Mouse (Mus musculus) myocyte (in vitro differentiated cells): ENCODE data around the gene Tceanc2. TPM values are rescaled to one million over a fixed set of nuclear protein-coding genes. Genes with fewer than 3 reads are reported as not detected.

Experiments used
- H3K27me3 ChIP-seq: one replicate; pipeline ENCODE4 v1.6.1; 2011; ENCODE audit not compliant: control insufficient read depth, insufficient read depth, insufficient read length
- H3K36me3 ChIP-seq: one replicate; pipeline ENCODE4 v1.6.1; 2011; ENCODE audit not compliant: control insufficient read depth, insufficient read depth
- H3K4me2 ChIP-seq: one replicate; pipeline ENCODE4 v1.6.1; 2011; ENCODE audit warnings: low read depth, control low read depth
- H3K4me3 ChIP-seq: one replicate; pipeline ENCODE4 v1.5.1; 2011; ENCODE audit warnings: mild to moderate bottlenecking, control low read depth, moderate library complexity
- H3K79me2 ChIP-seq: one replicate; pipeline ENCODE4 v1.6.1; 2011; ENCODE audit not compliant: control insufficient read depth, insufficient read depth
- H3ac ChIP-seq: one replicate; pipeline ENCODE4 v1.6.1; 2011; ENCODE audit not compliant: control insufficient read depth, insufficient read length
- CEBPB ChIP-seq: IDR thresholded peaks from 2 replicates; pipeline ENCODE4 v1.6.1; 2011; ENCODE audit warnings: mild to moderate bottlenecking, moderate library complexity; ENCODE audit not compliant: poor library complexity, insufficient read depth, severe bottlenecking
- E2F4 ChIP-seq: IDR thresholded peaks from one replicate; pipeline ENCODE4 v1.6.1; 2011; ENCODE audit warnings: mild to moderate bottlenecking, control low read depth, moderate library complexity; ENCODE audit not compliant: insufficient read depth
- MAX ChIP-seq: IDR thresholded peaks from one replicate; pipeline ENCODE4 v1.6.1; 2011; ENCODE audit warnings: low read depth, mild to moderate bottlenecking, control low read depth
- MYOD1 ChIP-seq, 3 experiments: IDR thresholded peaks; one replicate each; pipeline ENCODE4 v1.6.1; 2011; ENCODE audit warnings: control low read depth in 2 of 3, low read depth in 2 of 3, mild to moderate bottlenecking in 2 of 3, moderate library complexity in 1 of 3; ENCODE audit not compliant: insufficient read length in 2 of 3, control insufficient read depth in 1 of 3
- MYOG ChIP-seq, 3 experiments: IDR thresholded peaks; one replicate each; pipeline ENCODE4 v1.6.1; 2011; ENCODE audit warnings: control low read depth in 2 of 3, low read depth in 2 of 3, mild to moderate bottlenecking in 2 of 3; ENCODE audit not compliant: insufficient read length in 2 of 3, control insufficient read depth in 1 of 3, insufficient read depth in 1 of 3
- POLR2A ChIP-seq: IDR thresholded peaks from one replicate; pipeline ENCODE4 v1.6.1; 2011; ENCODE audit warnings: low read depth, mild to moderate bottlenecking, control low read depth, moderate library complexity; ENCODE audit not compliant: insufficient read length
- POLR2AphosphoS2 ChIP-seq: IDR thresholded peaks from one replicate; pipeline ENCODE4 v1.6.1; 2011; ENCODE audit warnings: low read depth, control low read depth; ENCODE audit not compliant: insufficient read length
- REST ChIP-seq: IDR thresholded peaks from one replicate; pipeline ENCODE4 v1.6.1; 2011; ENCODE audit warnings: mild to moderate bottlenecking, control low read depth, moderate library complexity; ENCODE audit not compliant: insufficient read depth, insufficient read length
- SRF ChIP-seq: IDR thresholded peaks from one replicate; pipeline ENCODE4 v1.6.1; 2011; ENCODE audit warnings: low read depth; ENCODE audit not compliant: control insufficient read depth, insufficient read length
- TCF12 ChIP-seq: IDR thresholded peaks from one replicate; pipeline ENCODE4 v1.6.1; 2011; ENCODE audit warnings: mild to moderate bottlenecking, control low read depth; ENCODE audit not compliant: poor library complexity, insufficient read depth, severe bottlenecking
- TCF3 ChIP-seq: IDR thresholded peaks from one replicate; pipeline ENCODE4 v1.6.1; 2011; ENCODE audit warnings: low read depth, control low read depth; ENCODE audit not compliant: insufficient read length
- USF1 ChIP-seq: IDR thresholded peaks from one replicate; pipeline ENCODE4 v1.6.1; 2011; ENCODE audit warnings: low read depth, mild to moderate bottlenecking, control low read depth, moderate library complexity
- polyA plus RNA-seq: library from polyadenylated mRNA; unstranded; fragments of >200 nt; fragmentation: generic; extraction: Trizol; gene quantifications from one replicate; pipeline ENCODE4 v1.2.1, GENCODE M21; 2012; ENCODE audit warnings: missing spikeins

Tceanc2 gene
- polyA plus RNA-seq, 1 experiment, result 20.7 TPM

DNA sequence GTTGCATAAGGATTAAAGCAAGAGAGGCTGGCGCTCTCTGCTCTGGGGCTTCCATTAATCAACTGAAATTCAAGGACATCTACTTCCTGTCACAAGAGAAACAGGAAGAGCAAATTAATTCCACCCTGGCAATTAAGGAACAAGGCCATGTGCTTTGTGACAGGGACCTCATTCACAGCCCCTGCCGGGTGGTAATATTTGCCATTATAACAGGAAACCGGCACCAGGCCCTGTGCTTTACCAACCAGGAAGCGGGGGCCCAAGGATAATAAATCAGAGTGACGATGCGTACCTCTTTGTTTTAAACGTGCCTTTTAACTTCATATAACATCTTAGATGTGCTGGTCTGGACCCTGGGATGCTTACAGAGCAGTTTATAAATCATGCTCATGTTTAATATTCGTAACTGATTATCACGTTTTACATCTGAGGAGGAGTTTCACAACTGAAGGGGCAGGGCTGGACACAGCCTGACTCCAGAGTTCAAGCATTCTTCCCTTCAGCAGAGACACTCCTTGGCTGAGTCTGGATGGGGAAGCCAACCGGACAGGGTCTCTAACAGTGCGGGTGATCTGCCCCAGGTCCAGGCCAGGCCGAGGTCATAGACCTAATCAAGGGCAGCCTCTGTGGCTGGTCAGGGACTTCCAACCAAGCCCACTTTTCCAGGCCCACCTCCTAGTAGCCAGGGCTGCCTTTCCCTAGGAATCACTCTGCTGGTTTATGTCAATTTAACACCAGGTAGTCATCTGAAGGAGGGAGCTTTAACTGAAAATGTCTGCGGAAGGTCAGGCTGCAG lies 38.9 kb downstream of the Tceanc2 start:
- no peaks in the 10 kb centered on the region for H3K36me3 ChIP-seq
- no peaks in the 10 kb centered on the region for H3K79me2 ChIP-seq
- no peak overlapping the region for H3K4me2 ChIP-seq
- TF ChIP-seq MYOD1 (IDR thresholded peaks at IDR 0.05; ENCODE audit: control insufficient read depth in 1 of 3, insufficient read length in 2 of 3, low read depth in 2 of 3) (no peak), E2F4 (no peak), MYOG (IDR thresholded peaks at IDR 0.05; ENCODE audit: control insufficient read depth in 1 of 3, insufficient read depth in 1 of 3, insufficient read length in 2 of 3, low read depth in 2 of 3) (no peak), REST (no peak), TCF12 (no peak), POLR2A (no peak), POLR2AphosphoS2 (no peak), SRF (no peak), TCF3 (no peak), CEBPB (no peak), USF1 (no peak), MAX (no peak)
- no peaks in the 10 kb centered on the region for H3K27me3 ChIP-seq
- H3K4me3 ChIP-seq, result no peak overlapping the region
- no peak overlapping the region for H3ac ChIP-seq

DNA sequence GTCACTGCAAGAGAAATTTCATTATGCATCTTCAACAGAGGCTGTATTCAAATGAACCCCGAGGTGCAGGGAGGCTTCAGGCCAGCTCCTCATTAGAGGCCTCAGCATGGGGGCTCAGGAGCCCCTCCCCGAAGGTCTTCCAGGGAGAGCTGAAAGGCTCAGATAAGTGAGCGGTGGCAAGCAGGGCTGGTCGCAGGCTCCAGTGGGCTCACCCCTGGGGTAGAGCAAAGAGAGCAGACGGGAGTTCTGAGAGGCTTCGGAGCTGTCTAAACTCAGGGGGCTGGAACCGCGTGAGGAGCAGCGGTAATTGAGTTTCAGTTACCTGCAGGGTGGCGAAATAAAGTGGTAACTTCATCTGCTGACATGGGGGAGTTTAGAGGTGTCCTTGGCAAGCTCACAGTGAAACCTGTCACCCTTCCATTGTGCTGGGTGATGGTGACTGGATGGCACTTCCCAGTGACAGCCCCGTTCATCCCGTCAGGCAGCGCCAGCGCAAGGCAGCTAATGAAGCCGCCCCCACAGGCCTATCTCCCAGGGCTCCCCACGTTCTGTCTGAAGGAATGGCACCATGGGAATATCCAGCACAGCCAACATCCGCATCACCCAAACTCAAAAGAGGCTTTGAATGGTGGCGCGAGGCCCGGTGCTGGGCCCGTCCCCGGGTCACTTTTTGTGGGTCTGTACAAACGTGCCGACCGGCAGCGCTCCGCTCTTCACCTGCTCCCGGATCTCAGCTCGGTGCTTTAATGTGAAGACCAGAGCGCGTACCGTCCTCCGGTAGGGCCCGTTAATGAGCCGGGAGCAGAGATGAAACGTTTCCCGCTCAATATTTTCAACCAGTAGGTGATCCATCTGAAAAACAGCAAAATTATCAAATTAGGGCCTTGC lies 39.7 kb downstream of the Tceanc2 start:
- Histone ChIP-seq H3K27me3 (no peaks in the 10 kb centered on the region), H3K36me3 (no peaks in the 10 kb centered on the region), H3ac (no peak overlapping the region), H3K4me2 (no peak overlapping the region), H3K79me2 (no peaks in the 10 kb centered on the region), H3K4me3 (no peak overlapping the region)
- TF ChIP-seq POLR2A (no peak), MYOD1 (IDR thresholded peaks at IDR 0.05; ENCODE audit: control insufficient read depth in 1 of 3, insufficient read length in 2 of 3, low read depth in 2 of 3) (no peak), TCF12 (no peak), CEBPB (no peak), SRF (no peak), E2F4 (no peak), MYOG (IDR thresholded peaks at IDR 0.05; ENCODE audit: control insufficient read depth in 1 of 3, insufficient read depth in 1 of 3, insufficient read length in 2 of 3, low read depth in 2 of 3) (no peak), MAX (no peak), REST (no peak), USF1 (no peak), POLR2AphosphoS2 (no peak), TCF3 (no peak)

GRCm38 (mm10) chr4:107136531-107136930 lies 42.4 kb downstream of the Tceanc2 start:
- Histone ChIP-seq H3K4me2 (no peak overlapping the region), H3ac (no peak overlapping the region), H3K4me3 (no peak overlapping the region), H3K36me3 (no peaks in the 10 kb centered on the region), H3K79me2 (no peaks in the 10 kb centered on the region), H3K27me3 (no peaks in the 10 kb centered on the region)
- TF ChIP-seq MYOG (IDR thresholded peaks at IDR 0.05; ENCODE audit: control insufficient read depth in 1 of 3, insufficient read depth in 1 of 3, insufficient read length in 2 of 3, low read depth in 2 of 3), result no peak
- TF ChIP-seq SRF, result no peak
- no peak for TF ChIP-seq REST
- TF ChIP-seq TCF3, result no peak
- no peak for TF ChIP-seq E2F4

GRCm38 (mm10) chr4:107135663-107136062 lies 43.3 kb downstream of the Tceanc2 start:
- no peak for TF ChIP-seq E2F4
- no peak for TF ChIP-seq TCF3
- no peak for TF ChIP-seq REST
- TF ChIP-seq SRF, result no peak
- TF ChIP-seq CEBPB, result no peak
- no peak for TF ChIP-seq MYOD1 (IDR thresholded peaks at IDR 0.05; ENCODE audit: control insufficient read depth in 1 of 3, insufficient read length in 2 of 3, low read depth in 2 of 3)
- no peak for TF ChIP-seq USF1
- TF ChIP-seq POLR2A, result no peak
- TF ChIP-seq MAX, result no peak
- no peak for TF ChIP-seq TCF12
- TF ChIP-seq MYOG (IDR thresholded peaks at IDR 0.05; ENCODE audit: control insufficient read depth in 1 of 3, insufficient read depth in 1 of 3, insufficient read length in 2 of 3, low read depth in 2 of 3), result no peak
- no peak for TF ChIP-seq POLR2AphosphoS2
- H3K4me3 ChIP-seq, result no peak overlapping the region
- H3K27me3 ChIP-seq, result no peaks in the 10 kb centered on the region

More at GRCm38 (mm10) chr4:107135663-107136062, 43.3 kb downstream of the Tceanc2 start:
- H3K36me3 ChIP-seq, result no peaks in the 10 kb centered on the region
- H3K79me2 ChIP-seq, result no peaks in the 10 kb centered on the region
- no peak overlapping the region for H3K4me2 ChIP-seq
- no peak overlapping the region for H3ac ChIP-seq
